Mouse (Mus musculus) bone marrow macrophage, adult 2 months (primary cell): ENCODE measurements around the gene Faxc. TPM values are rescaled to one million over a fixed set of nuclear protein-coding genes. Genes with fewer than 3 reads are reported as not detected.

Source experiments
- H3K27ac ChIP-seq: 2 replicates; pipeline ENCODE4 v1.5.1; 2012; ENCODE audit warnings: low read depth, low read length; ENCODE audit not compliant: insufficient read depth
- H3K4me1 ChIP-seq: 2 replicates; pipeline ENCODE4 v1.6.1; 2012; ENCODE audit warnings: low read length; ENCODE audit not compliant: control insufficient read depth, insufficient read depth
- H3K4me3 ChIP-seq: 2 replicates; pipeline ENCODE4 v1.5.1; 2012; ENCODE audit warnings: mild to moderate bottlenecking, low read length, moderate library complexity; ENCODE audit not compliant: insufficient read depth
- CTCF ChIP-seq: IDR thresholded peaks from 2 replicates; pipeline ENCODE4 v1.5.1; 2012; ENCODE audit warnings: low read depth, mild to moderate bottlenecking, low read length, moderate library complexity
- POLR2A ChIP-seq: IDR thresholded peaks from 2 replicates; pipeline ENCODE4 v1.6.1; 2012; ENCODE audit warnings: mild to moderate bottlenecking, low read depth, low read length, borderline replicate concordance
- polyA plus RNA-seq: library from polyadenylated mRNA; stranded (reverse); fragments of >200 nt; gene quantifications from 2 replicates; pipeline ENCODE4 v1.2.4, GENCODE M21; 2012; ENCODE audit not compliant: missing spikeins, insufficient read depth, insufficient read length

Gene Faxc
- polyA plus RNA-seq, 1 experiment: not detected

- Histone ChIP-seq H3K4me3 (no peak overlapping the region), H3K27ac (no peak overlapping the region), H3K4me1 (no peaks in the 10 kb centered on the region)
- TF ChIP-seq POLR2A: no peak
- 0 out of 2 replicates have a peak, but pooled peaks have one; percentile 13 for TF ChIP-seq CTCF
These were observed 86.7 kb downstream of the Faxc start for GRCm38 (mm10) chr4:22017656-22018379.

GRCm38 (mm10) chr4:22018414-22018813, 87.3 kb downstream of the Faxc start:
- no peaks in the 10 kb centered on the region for H3K4me1 ChIP-seq
- H3K4me3 ChIP-seq: no peak overlapping the region
- TF ChIP-seq CTCF (no peak), POLR2A (no peak)

DNA sequence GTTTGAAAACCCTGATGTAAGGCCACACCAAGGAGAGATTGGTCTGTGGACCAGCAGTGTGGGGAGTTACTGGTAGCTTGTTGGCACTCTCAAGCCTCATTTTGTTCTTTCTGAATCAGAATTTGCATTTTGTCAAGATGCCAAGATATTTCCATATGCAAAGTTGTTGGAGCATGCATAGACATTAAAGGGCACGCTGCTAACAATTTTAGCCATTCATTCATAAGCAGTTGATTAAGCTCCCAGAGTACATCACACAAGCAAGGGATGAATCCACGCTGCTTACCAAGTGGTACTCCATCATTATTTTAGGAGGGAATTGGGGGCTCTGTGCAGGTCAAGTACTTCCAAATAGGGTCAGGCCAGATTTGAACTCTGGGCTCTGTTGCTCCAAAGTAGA, 98.8 kb downstream of the Faxc start:
- no peak overlapping the region for H3K27ac ChIP-seq
- H3K4me1 ChIP-seq: no peaks in the 10 kb centered on the region
- no peak overlapping the region for H3K4me3 ChIP-seq
- TF ChIP-seq POLR2A: no peak
- TF ChIP-seq CTCF: no peak

More at GRCm38 (mm10) chr4:22018414-22018813, 87.3 kb downstream of the Faxc start:
- no peak overlapping the region for H3K27ac ChIP-seq

Other genes starting within 250 kb of the Faxc start
- gene Prdm13, start 245.4 kb upstream of the Faxc start, polyA plus RNA-seq: 0.32 TPM in 1 of 2 replicates, not detected in the other
- gene Ccnc, start 203.6 kb upstream of the Faxc start, polyA plus RNA-seq: 27.5 and 27.8 TPM in 2 replicates
- gene Usp45, start 164.2 kb upstream of the Faxc start, polyA plus RNA-seq: 23.0 and 23.7 TPM in 2 replicates
- gene Tstd3, start 164.1 kb upstream of the Faxc start, polyA plus RNA-seq: 19.6 and 22.4 TPM in 2 replicates
- 203 and 253 TPM in 2 replicates for gene Pnisr, start 83.7 kb upstream of the Faxc start, polyA plus RNA-seq
- 5.4 and 6.0 TPM in 2 replicates for gene Coq3, start 51.7 kb upstream of the Faxc start, polyA plus RNA-seq